Mouse (Mus musculus) liver, embryonic 14.5 days (tissue): Measurements from ENCODE around the gene Auts2.

Experiments
- CTCF ChIP-seq: IDR thresholded peaks from 2 replicates; pipeline ENCODE4 v1.5.1; 2016; ENCODE audit warnings: antibody characterized with exemption, low read depth, control low read depth
- EP300 ChIP-seq: IDR thresholded peaks from 2 replicates; pipeline ENCODE4 v1.6.1; 2016; ENCODE audit warnings: antibody characterized with exemption, low read depth

DNA sequence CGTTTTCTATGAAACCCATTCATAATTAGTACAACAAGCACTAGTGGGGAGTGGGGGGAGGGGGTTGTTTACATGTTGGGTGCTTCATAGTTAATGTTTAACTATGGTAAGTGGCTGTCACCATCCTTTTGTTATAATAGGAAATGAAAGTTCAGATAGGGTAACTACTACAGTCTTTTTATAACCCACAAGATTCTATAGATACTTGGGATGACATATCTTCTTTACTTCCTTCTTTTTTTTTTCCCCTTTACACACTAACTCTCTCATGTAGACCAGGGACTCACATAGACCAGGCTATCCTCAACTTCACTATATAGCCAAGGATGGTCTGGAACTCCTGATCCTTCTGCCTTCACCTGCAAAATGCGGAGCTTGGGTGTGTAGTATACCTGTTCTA is 736.8 kb downstream of the Auts2 start:
- TF ChIP-seq CTCF = no peak
- TF ChIP-seq EP300 = no peak
